Mouse (Mus musculus) kidney, postnatal 10 days (tissue): Measurements from ENCODE around the gene Rgp1.
A peak's percentile ranks its signal among the peaks of the same experiment; 100 is the strongest.
"Not testable (repeated sequence)": the region's sequence is repeated elsewhere in the genome, so short reads cannot be mapped to it uniquely, and the experiment has no call there.

ENCODE experiments used
- DNase-seq: peaks from one replicate; pipeline ENCODE4 v3.0.0; 2021; ENCODE audit warnings: mixed read lengths

The Rgp1 gene

GRCm38 (mm10) chr4:43578376-43579204 is at the start of gene Rgp1, which contains the start of gene Gba2:
Gene Rgp1 (plus strand): TSS chr4:43578715.
Gene Gba2 (minus strand): TSS chr4:43578873.
- peak; percentile 93 for DNase-seq

- no peak for DNase-seq
Measured at GRCm38 (mm10) chr4:43530081-43530501, 48.4 kb upstream of the Rgp1 start.

- DNase-seq: peak; percentile 88
Measured at GRCm38 (mm10) chr4:43530581-43530980, 47.9 kb upstream of the Rgp1 start.

- peak; percentile 60 for DNase-seq
Measured at GRCm38 (mm10) chr4:43533270-43533669, 45.2 kb upstream of the Rgp1 start.

DNA sequence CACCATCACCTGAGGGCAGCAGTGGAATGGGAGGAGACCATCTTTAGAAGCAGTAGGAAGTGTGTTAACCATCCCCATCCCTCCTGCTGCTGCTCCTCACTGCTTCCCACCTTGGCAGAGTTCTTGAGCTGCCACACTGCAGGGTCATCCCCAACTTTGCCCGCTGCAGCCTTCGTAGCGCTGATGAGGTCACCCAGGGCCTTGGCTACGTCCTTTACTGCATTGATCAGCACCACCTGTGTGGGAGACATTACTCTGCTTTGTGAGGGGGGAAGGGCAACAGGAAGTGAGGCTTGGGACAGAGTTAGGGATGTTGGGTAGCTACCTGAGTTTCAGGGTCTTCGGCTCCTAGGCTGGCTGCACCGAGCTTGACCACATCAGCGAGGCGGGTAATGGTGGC is 42.9 kb upstream of the Rgp1 start:
- no peak for DNase-seq

DNA sequence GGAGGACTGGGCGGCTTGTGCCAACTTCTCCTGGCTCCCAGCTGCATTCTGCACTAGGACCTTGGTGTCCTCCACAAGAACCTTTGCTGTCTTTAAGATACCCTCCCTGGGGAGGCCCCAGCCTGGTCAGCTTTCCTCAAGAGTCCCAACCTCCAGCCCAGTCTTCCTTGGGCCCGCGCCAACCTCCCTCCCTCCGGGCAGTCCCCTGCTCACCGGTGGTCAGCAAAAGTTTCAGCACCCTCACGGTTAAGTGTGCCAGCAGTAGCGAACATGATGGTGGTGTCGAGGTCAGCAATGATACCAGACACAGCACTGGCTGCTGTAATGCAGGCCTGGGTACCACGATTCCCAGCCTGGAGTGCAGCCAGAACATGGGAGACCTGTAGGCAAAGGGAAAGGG is 42.5 kb upstream of the Rgp1 start:
- DNase-seq: no peak

- DNase-seq: no peak
Measured at GRCm38 (mm10) chr4:43542044-43542443, 36.5 kb upstream of the Rgp1 start.

GRCm38 (mm10) chr4:43546375-43547047 is 32.0 kb upstream of the Rgp1 start:
- no peak for DNase-seq

- DNase-seq: no peak
Measured at GRCm38 (mm10) chr4:43547160-43547559, 31.4 kb upstream of the Rgp1 start.

DNA sequence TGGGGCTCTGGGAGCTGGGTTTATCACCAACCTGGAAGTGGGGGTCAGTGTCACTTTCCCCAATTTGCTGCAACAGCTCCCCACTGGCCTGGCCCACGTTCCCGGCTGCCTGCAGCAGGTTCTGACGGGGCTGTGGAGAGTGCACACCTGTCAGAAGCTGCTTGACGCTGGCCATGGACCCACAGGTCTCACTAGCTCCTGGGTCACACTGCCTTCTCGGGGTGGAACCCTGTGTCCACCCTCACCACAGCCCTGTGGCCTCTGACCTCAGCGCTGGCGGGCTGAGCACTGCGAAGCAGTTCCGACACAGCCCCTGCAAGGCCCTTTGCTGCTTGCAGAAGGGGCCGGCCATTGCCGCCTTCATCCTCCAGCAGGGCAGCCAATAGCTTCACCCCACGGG is 29.5 kb upstream of the Rgp1 start:
- no peak for DNase-seq

DNA sequence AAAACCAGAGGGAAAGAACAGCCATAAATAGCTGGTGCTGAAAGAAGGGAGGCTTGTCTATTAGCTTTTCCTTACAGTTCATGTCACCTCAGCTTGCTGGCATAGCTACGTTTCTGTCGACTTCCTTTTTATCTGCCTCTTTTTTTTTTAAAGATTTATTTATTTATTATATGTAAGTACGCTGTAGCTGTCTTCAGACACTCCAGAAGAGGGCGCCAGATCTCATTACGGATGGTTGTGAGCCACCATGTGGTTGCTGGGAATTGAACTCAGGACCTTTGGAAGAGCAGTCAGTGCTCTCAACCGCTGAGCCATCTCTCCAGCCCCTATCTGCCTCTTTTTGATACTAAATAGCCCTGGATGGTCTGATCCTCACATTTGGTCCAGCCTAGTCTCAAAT is 26.7 kb upstream of the Rgp1 start:
- DNase-seq: not testable (repeated sequence)

GRCm38 (mm10) chr4:43552437-43552836 is 26.1 kb upstream of the Rgp1 start:
- DNase-seq: no peak

GRCm38 (mm10) chr4:43553891-43554290 is 24.6 kb upstream of the Rgp1 start:
- DNase-seq: no peak

DNA sequence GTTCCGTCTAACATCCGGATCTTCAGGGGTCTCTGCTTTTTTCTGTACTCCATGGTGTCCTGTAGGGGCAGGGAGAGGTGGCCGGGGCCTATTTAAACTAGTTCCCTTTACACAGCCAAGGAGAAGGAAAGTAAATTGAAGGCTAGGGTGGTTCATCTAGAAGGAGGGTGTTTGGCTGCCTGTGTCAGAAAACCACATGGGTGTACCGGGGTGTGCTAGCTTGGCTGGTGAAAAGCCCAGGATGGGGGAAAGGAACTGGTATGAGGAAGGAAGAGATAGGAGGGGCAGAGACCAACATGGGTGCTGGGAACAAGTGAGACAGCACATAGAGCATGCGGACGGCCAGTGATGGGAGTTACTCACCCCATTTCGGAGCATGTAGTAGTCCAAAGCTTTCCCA is 22.6 kb upstream of the Rgp1 start:
- no peak for DNase-seq

DNA sequence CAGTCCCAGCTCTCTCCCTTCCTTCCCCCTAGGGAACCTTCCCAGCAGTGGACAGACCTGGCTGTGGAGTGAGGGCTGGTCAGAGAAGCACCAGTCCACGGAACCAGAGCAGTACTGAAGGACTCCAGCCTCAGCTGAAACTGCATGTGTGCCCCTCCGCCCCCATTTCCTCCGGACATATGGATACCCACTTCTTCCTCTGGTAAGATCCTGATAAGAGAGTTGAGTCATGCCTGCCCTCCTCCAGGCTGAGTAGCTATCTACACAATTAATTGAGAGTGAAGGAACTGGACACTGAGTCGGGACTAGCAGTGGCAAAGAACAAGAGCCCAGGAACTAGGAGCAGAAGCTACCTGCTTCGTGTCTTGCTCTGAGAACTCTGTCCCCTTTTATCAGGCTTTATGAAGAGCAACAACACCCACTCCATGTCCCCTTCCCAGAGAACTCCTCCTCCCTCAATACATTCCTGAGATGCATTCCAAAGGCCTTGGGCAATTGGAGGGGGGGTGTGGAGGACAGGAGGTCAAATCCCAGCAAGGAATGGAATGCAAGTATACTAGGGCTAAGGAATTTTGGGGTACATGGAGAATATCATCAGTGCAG is 20.4 kb upstream of the Rgp1 start:
- peak; percentile 78 for DNase-seq

DNA sequence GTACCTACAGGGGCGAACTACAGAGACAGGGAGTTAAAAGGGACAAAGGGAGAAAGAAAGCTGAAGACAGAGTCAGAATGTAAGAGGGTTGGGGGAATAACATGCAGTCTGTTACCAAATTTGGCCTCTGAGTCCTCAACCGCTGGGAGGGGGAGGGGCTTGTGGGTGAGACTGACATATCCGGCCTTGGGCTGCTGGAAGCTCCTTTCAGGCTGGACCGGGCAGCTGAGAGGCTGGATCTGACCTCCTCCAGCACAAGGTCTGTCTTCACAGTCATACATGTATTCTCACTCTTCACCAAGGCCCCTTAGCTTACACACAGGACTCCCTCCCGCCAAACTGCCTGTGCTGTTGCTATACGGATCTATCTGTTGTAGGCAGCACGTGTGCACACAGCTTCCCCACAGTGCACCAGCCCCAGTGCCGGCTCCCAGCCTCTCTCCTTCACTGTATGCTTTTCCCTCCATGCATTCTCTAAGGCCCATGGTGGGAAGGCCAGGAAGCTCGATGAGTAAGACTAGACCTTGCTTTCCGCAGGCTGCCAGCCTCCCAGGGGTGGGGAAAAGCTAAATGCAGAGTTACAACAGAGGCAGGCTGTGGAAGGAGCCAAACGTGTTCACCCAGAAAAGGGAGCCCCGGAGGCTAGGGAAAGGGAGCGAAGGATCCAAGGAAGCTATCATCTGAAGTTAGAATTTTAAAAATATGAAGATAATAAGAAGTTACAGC is 19.7 kb upstream of the Rgp1 start:
- peak; percentile 92 for DNase-seq

DNA sequence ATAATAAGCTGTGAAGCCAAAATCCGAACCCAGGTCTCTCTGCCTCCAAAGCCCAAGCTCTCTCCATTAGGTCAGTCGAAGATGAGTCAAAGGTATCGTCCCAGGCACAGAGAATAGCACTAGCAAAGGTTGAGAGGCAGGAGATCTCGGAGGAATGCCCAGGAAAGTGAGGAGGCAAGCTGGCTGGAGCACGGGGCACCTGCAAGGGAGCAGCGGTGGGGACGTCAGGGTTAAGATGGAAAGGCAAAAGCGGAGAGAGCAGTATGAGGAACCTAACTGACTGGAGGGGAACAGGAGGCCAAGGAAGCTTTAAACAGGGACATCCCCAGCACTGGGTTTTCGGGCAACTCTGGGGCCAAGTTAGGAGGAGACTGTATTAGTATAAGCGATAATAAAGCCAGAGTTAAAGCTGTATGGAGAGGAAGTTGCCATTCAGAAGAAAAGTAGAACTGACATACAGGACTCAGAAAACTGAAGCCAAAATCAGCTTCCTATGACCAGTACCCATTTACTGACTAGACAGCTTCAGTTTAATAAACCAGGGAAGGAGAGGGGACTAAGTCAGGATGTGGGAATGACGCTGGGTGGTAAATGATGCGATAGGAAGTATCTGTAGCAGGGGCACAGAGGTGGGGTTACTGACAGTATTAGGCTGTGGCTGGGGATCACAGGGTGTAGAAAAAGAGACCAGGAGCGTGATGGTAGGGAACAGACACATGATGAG is 18.8 kb upstream of the Rgp1 start:
- DNase-seq: no peak

- peak; percentile 78 for DNase-seq
Measured at GRCm38 (mm10) chr4:43560243-43560611, 18.3 kb upstream of the Rgp1 start.

DNA sequence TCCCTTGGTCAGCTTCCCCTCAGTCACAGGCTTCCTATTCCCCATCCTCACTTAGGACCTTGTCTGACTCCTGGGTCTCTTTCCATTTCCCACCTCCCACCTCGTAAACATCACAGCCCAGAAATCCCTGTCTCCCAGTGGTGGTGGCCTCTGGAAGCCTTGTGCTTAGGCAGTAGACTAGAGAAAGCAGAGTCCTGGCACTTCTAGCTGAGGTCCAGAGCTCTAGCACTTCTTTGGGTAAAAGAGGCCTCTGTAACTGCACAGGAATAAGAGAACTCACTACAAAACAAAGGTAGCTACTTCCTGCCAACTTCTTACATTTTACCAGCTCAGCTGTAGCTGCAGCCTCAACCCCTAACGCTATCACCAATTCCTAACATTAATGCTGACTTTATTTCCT is 17.5 kb upstream of the Rgp1 start:
- no peak for DNase-seq

DNA sequence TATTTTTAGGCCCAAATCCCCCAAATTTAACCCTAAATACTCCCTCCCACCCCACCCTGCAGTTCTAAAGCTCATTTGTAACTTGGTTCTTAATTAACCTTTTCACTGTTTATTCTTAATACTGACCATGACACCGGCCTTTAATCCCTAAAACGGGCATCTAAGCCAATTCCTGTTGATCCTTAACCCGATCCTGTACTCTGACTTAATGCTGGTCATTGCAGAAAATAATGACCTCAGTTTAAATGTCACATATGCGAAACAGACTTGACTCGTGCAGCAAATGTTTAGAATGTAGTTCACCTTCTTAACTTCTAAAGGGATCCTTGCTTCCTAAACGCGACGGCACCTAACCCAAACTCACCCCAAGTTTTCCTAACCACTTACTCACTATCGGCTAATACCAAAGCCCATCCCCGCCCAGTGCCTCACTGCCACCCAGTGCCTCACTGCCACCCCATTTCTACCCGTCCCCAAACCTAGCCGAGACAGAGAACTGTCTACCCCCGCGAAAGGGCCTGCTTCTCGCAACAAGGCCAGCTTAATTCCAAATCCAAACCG is 17.0 kb upstream of the Rgp1 start:
- DNase-seq: no peak

DNA sequence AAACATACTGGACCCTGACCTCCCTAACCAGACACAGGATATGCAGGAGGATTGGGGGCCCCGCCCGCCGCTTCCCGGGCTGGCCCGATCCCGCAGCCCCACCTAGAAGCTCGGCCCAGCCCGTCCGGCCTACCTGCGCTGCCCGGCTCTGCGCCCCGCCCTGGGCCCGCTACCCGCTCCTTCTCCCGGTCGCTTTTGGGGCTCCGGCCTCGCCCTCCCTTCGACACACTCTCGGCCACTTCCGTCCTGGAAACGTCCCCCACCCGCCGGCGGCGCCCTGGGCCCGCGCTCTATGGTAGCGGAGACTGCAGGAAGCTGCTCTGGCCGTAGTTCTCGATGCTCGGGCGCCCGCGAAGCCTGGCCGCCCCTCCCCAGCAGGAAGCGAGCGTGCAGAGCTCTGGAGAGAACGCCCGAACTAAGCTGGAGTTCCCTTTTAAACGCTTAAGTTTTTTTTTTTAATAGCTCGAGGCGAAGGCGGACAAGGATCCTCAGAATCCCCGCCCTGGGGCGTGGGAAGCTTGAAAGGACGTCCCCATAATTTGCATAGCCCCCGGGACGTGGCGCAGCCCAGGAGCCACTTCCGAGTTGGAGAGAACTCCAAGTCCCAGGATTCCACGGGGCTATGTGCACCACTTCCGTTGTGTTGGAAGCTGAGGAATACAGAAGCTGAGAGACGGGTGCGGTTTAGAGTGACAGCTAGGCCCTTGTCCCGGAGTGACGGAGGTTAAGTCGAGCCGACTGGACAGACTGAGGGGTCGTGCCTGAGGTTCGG is 16.3 kb upstream of the Rgp1 start, which contains the start of the genes Creb3 and Tln1:
Creb3 (plus strand) TSS at position 336 of the 772 bp plus-strand sequence.
Tln1 (minus strand) TSS at position 695 of the 772 bp plus-strand sequence.
- peak; percentile 95 for DNase-seq
